Mouse (Mus musculus) G1E (cell line): ENCODE data around the gene Spen.

Source experiments
- CTCF ChIP-seq: IDR thresholded peaks from 2 replicates; pipeline ENCODE4 v1.5.1; 2012; ENCODE audit warnings: low read depth, low read length, inconsistent platforms, mixed read lengths
- GATA1 ChIP-seq: IDR thresholded peaks from 2 replicates; pipeline ENCODE4 v1.6.1; 2012; ENCODE audit warnings: borderline replicate concordance, low read length, inconsistent platforms, mixed read lengths
- TAL1 ChIP-seq: conservative IDR thresholded peaks from 2 replicates; pipeline ENCODE4 v1.6.1; 2012; ENCODE audit warnings: low read depth, low read length, inconsistent platforms, mixed read lengths

- no peak for TF ChIP-seq CTCF
- TF ChIP-seq GATA1 = no peak
- no peak for TF ChIP-seq TAL1
Observed at GRCm38 (mm10) chr4:141420886-141421285, 117.5 kb downstream of the Spen start.
